Mouse (Mus musculus) thymus, adult 2 months (tissue): ENCODE measurements around the gene Olfr1367.

ENCODE experiments used
- CTCF ChIP-seq: fragments of 200-500 bp; IDR thresholded peaks from 2 replicates; pipeline ENCODE4 v1.5.1; 2012; ENCODE audit warnings: mild to moderate bottlenecking, control low read depth, low read length, moderate library complexity, borderline replicate concordance; ENCODE audit not compliant: control insufficient read depth, poor library complexity, insufficient read depth; ENCODE audit errors: extremely low read depth
- POLR2A ChIP-seq: fragments of 200-500 bp; IDR thresholded peaks from 2 replicates; pipeline ENCODE4 v1.6.1; 2012; ENCODE audit warnings: mild to moderate bottlenecking, low read length, control low read depth, moderate library complexity; ENCODE audit not compliant: control insufficient read depth, poor library complexity, insufficient read depth; ENCODE audit errors: extremely low read depth

GRCm38 (mm10) chr13:21323405-21323804 is 23.3 kb upstream of the Olfr1367 start:
- no peak for TF ChIP-seq POLR2A
- TF ChIP-seq CTCF, result no peak
